Mouse (Mus musculus) CD4-positive helper T cell, adult 2 months (primary cell): ENCODE results near the gene Neu2.

Experiments
- DNase-seq: peaks from one replicate; pipeline ENCODE4 v3.0.0-alpha.2; 2012; ENCODE audit warnings: low read depth, missing footprints, low spot score

The Neu2 gene

DNA sequence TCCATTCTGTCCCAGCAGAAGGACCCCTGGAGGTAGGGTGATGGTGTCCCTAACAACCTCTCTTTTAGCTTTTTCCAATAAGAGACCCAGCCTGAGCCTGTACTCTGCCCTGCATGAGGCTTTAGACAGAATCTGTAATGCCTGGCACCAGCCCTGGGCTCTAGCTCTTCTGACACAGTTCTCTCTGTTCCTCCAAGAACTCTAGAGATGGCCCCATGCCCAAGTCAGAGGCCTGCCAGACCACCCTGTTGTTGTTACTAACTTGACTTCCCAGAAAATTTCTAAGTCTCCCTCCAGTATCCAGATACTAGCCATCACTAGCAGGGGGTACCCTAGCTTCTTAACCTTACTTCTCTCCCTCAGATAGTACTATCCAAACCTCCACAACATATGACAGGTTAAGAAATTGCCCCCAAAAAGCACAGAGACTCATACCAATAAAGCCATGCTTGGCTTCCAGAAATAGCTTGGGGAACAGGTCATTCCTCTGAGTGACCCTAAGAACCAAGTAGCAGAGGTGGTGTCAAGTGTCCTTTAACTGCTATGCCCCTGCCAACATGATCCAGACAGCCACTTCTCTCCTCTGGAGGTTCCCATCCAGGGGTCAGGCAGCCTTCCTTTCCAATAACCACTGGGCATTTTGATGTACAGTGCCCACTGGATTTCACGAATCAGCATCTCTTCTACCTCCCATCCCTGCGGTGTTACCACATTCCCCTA is 105.0 kb downstream of the Neu2 start:
- no peak for DNase-seq

DNA sequence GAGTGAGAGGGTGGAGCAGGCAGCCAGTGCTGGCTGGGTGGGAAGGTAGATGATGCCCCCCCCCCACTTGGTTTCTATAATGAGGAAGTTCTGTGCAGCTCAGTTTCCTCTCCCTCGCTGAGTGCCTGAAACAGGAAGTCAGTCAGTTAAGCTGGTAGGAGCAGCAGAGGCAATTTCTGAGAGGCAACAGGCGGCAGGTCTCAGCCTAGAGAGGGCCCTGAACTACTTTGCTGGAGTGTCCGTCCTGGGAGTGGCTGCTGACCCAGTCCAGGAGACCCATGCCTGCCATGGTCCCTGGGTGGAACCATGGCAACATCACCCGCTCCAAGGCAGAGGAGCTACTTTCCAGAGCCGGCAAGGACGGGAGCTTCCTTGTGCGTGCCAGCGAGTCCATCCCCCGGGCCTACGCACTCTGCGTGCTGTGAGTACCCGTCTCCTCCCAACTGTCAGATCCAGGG is 110.6 kb downstream of the Neu2 start, which contains the start of gene Inpp5d:
Gene Inpp5d, plus strand, starts transcription at position 102 of the 458 bp plus-strand sequence.
- peak; percentile 83 for DNase-seq

- no peak for DNase-seq
Observed at GRCm38 (mm10) chr1:87620693-87621092, 111.0 kb downstream of the Neu2 start.

DNA sequence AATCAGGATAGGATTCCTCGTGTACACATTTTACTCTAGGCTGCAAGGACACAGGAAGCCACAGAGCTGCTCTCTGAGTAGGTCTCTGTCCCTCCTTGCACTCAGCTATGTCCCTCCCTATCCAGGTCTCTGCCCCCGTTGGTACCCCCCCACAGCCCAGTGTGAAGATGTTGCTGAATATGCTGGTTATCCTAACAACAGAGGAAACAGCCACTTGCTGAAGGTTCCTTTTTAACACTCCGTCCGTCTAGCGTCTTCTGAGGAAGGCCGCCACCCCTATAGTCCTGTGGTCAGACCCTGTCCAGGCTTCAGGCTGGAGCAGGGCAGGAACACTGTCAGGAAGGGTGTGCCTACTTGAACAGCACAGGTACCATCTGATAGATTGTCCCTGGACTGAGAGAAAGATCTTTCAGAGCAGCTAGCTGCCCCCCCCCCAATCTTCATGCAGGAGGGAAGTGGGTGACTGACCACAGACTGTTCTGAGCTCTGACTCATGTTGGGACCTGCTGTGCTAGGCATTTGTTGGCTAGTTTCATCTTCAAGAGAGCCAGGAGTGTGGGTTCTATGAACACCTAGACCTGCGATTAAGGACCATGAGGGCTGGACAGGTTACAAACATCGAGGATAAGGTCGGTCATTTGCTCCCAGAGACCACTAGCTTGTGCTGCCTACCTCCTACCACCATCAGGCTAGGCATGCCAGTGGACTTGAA is 111.6 kb downstream of the Neu2 start:
- DNase-seq, result peak; percentile 78

DNA sequence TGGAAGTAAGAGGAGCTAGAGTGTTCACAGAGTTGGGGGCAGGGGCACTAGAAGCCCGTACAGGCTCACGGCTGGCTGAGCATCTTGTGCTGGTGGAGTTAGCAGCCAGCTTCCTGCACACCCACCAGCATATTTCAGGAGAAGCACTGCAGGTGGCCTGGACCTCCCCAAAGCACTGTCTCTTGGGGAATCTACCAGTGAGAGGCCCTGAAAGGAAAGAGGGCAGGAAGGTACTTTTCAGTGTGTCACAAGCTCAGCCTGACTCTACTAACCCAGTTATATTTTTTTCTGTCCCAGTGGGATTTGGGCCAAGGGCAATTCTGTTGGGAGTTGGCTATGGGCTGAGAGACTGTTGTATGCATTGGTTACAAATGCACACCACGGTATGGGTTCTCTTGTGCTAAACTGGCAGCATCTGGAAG is 112.2 kb downstream of the Neu2 start:
- DNase-seq, result peak; percentile 51

GRCm38 (mm10) chr1:87623977-87624666 is 114.4 kb downstream of the Neu2 start:
- no peak for DNase-seq

GRCm38 (mm10) chr1:87624826-87625225 is 115.1 kb downstream of the Neu2 start:
- no peak for DNase-seq

- DNase-seq, result no peak
Observed at GRCm38 (mm10) chr1:87625254-87626025, 115.8 kb downstream of the Neu2 start.

DNA sequence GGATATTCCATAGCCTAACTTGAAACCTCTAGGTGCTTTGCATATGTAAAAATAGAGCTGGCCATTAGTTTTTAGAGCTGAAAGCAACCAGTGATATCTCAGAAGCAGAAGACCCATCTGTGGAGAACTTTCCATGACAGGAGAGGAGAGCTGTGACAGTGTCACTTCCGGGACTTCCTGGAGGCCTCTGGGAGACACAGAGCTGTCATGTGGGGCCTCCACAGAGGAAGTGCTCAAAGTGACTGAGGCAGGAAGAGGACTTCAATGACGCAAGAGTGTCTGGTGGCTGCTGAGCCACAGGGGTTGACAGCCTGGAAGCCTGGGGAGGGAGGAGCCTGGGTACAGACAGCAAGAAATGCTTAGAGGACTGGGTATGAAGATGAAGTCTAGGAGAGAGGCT is 116.7 kb downstream of the Neu2 start:
- DNase-seq, result peak; percentile 96

DNA sequence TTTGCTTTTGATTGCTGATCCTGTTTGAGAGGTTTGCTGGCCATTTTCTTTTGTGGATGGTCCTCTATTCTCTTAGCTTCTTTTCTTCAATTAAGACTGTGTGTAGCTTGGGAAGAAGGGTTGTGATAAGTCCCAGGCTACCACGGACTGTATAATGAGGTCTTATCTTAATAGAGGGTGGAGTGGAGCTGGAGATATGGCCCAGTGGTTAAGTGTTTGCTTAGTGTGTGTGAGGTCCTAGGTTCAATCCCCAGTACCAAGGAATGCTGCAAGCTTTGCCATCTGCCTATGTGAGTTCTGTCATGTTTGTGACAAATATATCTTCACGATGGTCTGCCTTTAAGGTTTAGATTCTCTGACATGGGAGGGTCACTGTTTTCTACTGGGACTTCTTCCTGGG is 118.4 kb downstream of the Neu2 start:
- no peak for DNase-seq

GRCm38 (mm10) chr1:87631584-87631983 is 121.9 kb downstream of the Neu2 start:
- peak; percentile 43 for DNase-seq

GRCm38 (mm10) chr1:87632163-87632562 is 122.5 kb downstream of the Neu2 start:
- DNase-seq, result peak; percentile 38

DNA sequence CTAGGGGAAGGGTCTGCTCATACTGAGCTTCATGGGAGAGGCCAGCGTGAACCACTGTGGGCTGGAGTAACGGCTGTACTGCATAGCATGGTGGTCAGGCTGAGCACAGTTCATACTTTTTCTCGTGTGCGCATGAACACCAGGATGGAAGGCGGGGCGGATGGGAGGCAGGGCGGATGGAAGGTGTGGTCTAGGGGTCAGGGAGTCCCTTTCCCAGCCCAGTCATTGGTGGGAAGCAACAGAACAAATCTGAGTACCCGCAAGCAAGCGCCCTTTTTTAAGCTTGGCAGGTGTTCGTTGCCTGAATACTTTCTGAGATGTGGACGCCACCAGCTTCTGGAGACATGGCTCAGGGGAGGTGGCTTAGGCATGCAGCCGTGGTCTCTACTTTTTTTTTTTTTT is 127.0 kb downstream of the Neu2 start:
- DNase-seq, result no peak

GRCm38 (mm10) chr1:87637121-87637877 is 127.6 kb downstream of the Neu2 start:
- peak; percentile 92 for DNase-seq

GRCm38 (mm10) chr1:87637878-87638600 is 128.3 kb downstream of the Neu2 start:
- DNase-seq, result no peak

DNA sequence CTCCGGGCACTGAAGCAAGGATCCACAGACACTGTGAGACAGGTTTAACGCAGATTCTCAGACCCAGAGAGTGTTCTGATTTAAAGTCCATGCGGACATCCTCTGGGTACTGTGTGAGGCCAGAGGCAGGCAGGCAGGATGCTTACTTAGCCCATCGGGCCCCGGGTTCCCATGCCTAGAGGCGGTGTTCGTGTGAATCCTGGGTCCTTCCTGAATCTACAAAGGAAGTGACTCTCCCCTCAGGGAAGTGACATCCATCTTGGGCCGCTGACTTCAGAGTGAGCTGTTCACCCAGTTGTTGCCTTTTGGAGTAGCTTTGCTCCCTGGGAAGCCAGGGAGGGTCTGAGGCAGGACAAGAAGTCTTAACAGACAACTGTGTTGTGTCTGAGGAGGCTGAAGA is 130.0 kb downstream of the Neu2 start:
- DNase-seq, result no peak

DNA sequence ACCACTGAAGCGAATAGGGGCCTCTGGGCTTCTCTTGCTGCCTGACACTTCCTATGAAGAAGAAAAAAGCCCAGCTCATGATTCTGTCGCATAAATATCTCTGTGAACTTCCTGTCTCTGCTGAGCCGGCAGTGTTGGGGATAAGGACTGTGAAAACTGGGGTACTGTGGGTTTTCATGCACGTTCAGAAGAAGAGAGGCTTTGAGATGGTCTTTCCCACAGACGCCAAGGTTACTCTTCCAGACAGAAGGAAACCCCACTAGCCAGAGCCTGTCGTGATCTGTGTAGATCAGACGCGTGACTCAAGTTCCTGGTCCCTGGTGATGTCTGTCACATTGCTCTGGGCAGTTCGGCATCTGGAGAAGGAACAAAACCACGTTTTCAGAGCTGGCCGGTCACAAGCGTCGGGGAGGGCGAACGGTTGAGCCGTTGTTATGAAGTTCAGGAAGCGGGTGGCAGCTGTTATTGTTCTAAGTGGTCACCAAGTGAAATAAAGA is 130.5 kb downstream of the Neu2 start:
- DNase-seq, result no peak

GRCm38 (mm10) chr1:87643016-87643415 is 133.3 kb downstream of the Neu2 start:
- DNase-seq, result no peak

DNA sequence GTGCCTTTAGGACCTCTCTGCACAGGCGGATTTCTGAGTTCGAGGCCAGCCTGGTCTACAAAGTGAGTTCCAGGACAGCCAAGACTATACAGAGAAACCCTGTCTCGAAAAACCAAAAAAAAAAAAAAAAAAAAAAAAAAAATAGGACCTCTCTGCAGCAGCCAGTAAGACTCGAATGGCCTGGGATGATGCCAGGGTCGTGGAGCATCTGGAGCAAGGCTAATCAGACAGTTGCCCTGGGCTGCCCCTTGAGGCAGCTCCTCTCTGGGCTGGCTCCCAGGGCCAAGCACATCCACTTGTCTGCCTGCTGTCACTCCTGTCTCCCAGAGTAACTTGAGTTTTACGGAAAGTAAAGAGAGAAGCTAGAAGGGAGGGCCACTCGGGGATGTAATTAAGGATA is 135.4 kb downstream of the Neu2 start:
- no peak for DNase-seq

GRCm38 (mm10) chr1:87645748-87646147 is 136.1 kb downstream of the Neu2 start:
- no peak for DNase-seq
